Mouse (Mus musculus) embryonic facial prominence, embryonic 11.5 days (tissue): ENCODE results near the gene Ces2a. TPM values are rescaled to one million over a fixed set of nuclear protein-coding genes. Genes with fewer than 3 reads are reported as not detected.

Experiments
- ATAC-seq: fragments of 200-750 bp; cut with Nextera tagmentation; replicated peaks from 2 replicates; pipeline ENCODE4 v1.8.0; 2017; ENCODE audit warnings: low read depth; ENCODE audit not compliant: insufficient number of reproducible peaks, low FRiP score, low TSS enrichment
- DNase-seq: peaks from one replicate; pipeline ENCODE4 v3.0.0-alpha.2; 2015; ENCODE audit warnings: low spot score
- H3K27ac ChIP-seq: fragments of 300-500 bp; sonication (generic); replicated peaks from 2 replicates; pipeline ENCODE4 v1.5.1; 2014; ENCODE audit warnings: mild to moderate bottlenecking, low read depth, low read length, control low read depth
- H3K27me3 ChIP-seq: fragments of 300-500 bp; sonication (generic); 2 replicates; pipeline ENCODE4 v1.6.1; 2014; ENCODE audit warnings: mild to moderate bottlenecking, low read length, moderate library complexity, mixed read lengths; ENCODE audit not compliant: control insufficient read depth, insufficient read depth
- H3K36me3 ChIP-seq: fragments of 300-500 bp; sonication (generic); replicated peaks from 2 replicates; pipeline ENCODE4 v1.6.1; 2014; ENCODE audit warnings: low read depth, mild to moderate bottlenecking, low read length, moderate library complexity, mixed read lengths; ENCODE audit not compliant: control insufficient read depth, insufficient read depth
- H3K4me1 ChIP-seq: fragments of 300-500 bp; sonication (generic); 2 replicates; pipeline ENCODE4 v1.6.1; 2014; ENCODE audit warnings: low read length, mixed read lengths; ENCODE audit not compliant: control insufficient read depth, insufficient read depth
- H3K4me2 ChIP-seq: fragments of 300-500 bp; sonication (generic); 2 replicates; pipeline ENCODE4 v1.6.1; 2014; ENCODE audit warnings: low read depth, mild to moderate bottlenecking, control low read depth, low read length, moderate library complexity
- H3K4me3 ChIP-seq: fragments of 300-500 bp; sonication (generic); 2 replicates; pipeline ENCODE4 v1.5.1; 2014; ENCODE audit warnings: low read depth, low read length, control low read depth
- H3K9ac ChIP-seq: fragments of 300-500 bp; sonication (generic); replicated peaks from 2 replicates; pipeline ENCODE4 v1.6.1; 2014; ENCODE audit warnings: mild to moderate bottlenecking, control low read depth, low read length
- H3K9me3 ChIP-seq: fragments of 300-500 bp; sonication (generic); replicated peaks from 2 replicates; pipeline ENCODE4 v1.6.1; 2016; ENCODE audit warnings: mild to moderate bottlenecking, low read length, inconsistent platforms, mixed read lengths; ENCODE audit not compliant: control insufficient read depth
- WGBS: fragments of 180-500 bp; shearing (Covaris S2); extraction: QIAGEN DNeasy Blood & Tissue Kit; methylation state at CpG from one replicate; pipeline ENCODE4 v1.1.7; 2014; 5-methylcytosine and 5-hydroxymethylcytosine counted together
- polyA plus RNA-seq: library from polyadenylated mRNA; unstranded; fragments of >200 nt; fragmentation: Nextera tagmentation; extraction: Ambion mirVana; gene quantifications from 2 replicates; pipeline ENCODE4 v1.2.1, GENCODE M21; 2014

Gene Ces2a
- polyA plus RNA-seq, 1 experiment from 2014 or later = not detected

DNA sequence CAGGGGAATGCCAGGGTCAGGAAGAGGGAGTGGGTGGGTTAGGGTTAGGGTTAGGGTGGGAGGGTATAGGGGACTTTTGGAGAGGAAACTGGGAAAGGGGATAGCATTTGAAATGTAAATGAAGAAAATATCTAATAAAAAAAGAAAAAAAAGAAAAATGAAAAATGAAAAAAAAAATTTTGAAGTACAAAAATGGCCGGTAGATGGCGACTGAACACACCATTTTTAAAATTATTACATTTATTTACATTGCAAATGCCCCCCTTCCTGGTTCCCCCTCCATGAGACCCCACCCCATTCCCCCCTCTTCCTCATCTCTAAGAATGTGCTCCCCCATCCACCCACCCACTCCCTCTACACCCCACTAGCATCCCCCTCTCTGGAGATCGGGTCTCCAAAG is 9.6 kb downstream of the Ces2a start:
- H3K9me3 ChIP-seq = no peaks in the 10 kb centered on the region
- no peaks in the 10 kb centered on the region for H3K27me3 ChIP-seq
- no peak overlapping the region for H3K4me3 ChIP-seq
- H3K9ac ChIP-seq = no peak overlapping the region
- ATAC-seq = no peak
- 77% methylated on average over 3 of the region's 3 CpGs for WGBS
- no peak overlapping the region for H3K27ac ChIP-seq
- H3K36me3 ChIP-seq = no peaks in the 10 kb centered on the region
- H3K4me2 ChIP-seq = no peak overlapping the region
- no peaks in the 10 kb centered on the region for H3K4me1 ChIP-seq
- no peak for DNase-seq

- H3K9me3 ChIP-seq = no peaks in the 10 kb centered on the region
- H3K36me3 ChIP-seq = no peaks in the 10 kb centered on the region
- no peaks in the 10 kb centered on the region for H3K27me3 ChIP-seq
- no peak overlapping the region for H3K9ac ChIP-seq
- no peak overlapping the region for H3K27ac ChIP-seq
- no peak for DNase-seq
- H3K4me1 ChIP-seq = no peaks in the 10 kb centered on the region
- WGBS = 82% methylated on average over 1 of the region's 1 CpGs
- ATAC-seq = no peak
- H3K4me2 ChIP-seq = no peak overlapping the region
- no peak overlapping the region for H3K4me3 ChIP-seq
These were observed 19.0 kb downstream of the Ces2a start for GRCm38 (mm10) chr8:104752818-104753217.

- Histone ChIP-seq H3K27me3 (no peaks in the 10 kb centered on the region), H3K9me3 (no peaks in the 10 kb centered on the region), H3K9ac (no peak overlapping the region), H3K4me3 (no peak overlapping the region), H3K27ac (no peak overlapping the region), H3K4me2 (no peak overlapping the region), H3K36me3 (no peaks in the 10 kb centered on the region), H3K4me1 (no peaks in the 10 kb centered on the region)
- no peak for ATAC-seq
- no peak for DNase-seq
- 38% methylated on average over 1 of the region's 1 CpGs for WGBS
These were observed 23.8 kb downstream of the Ces2a start for GRCm38 (mm10) chr8:104757621-104758020.

DNA sequence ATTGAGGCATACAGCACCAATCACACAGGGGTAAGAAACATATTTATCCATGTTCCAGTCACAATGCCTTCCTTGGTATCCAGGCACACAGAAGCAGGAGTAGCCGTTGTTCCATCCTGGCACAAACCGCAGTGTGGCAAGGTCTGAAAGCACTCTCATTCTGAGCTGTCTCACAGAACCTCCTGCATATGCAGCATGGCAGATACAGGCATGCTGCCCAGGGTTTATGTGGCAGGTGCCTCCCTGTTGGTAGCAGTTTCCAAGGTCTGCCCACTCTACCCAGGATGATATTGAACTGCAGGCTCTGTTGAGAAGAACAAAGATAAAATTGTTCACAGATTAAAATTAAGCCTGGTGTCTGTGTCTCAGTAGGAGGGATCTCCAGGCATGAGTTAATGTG is 24.4 kb downstream of the Ces2a start:
- no peaks in the 10 kb centered on the region for H3K27me3 ChIP-seq
- no peak overlapping the region for H3K4me3 ChIP-seq
- H3K4me1 ChIP-seq = no peaks in the 10 kb centered on the region
- H3K4me2 ChIP-seq = no peak overlapping the region
- 94% methylated on average over 2 of the region's 2 CpGs for WGBS
- ATAC-seq = no peak
- H3K36me3 ChIP-seq = no peaks in the 10 kb centered on the region
- no peak for DNase-seq
- no peak overlapping the region for H3K9ac ChIP-seq
- no peak overlapping the region for H3K27ac ChIP-seq
- no peaks in the 10 kb centered on the region for H3K9me3 ChIP-seq

GRCm38 (mm10) chr8:104761126-104761525 is 27.3 kb downstream of the Ces2a start:
- Histone ChIP-seq H3K9ac (no peak overlapping the region), H3K4me3 (no peak overlapping the region), H3K27me3 (no peaks in the 10 kb centered on the region), H3K4me1 (no peaks in the 10 kb centered on the region), H3K4me2 (no peak overlapping the region), H3K9me3 (no peaks in the 10 kb centered on the region), H3K27ac (no peak overlapping the region), H3K36me3 (no peaks in the 10 kb centered on the region)
- DNase-seq (no peak), ATAC-seq (no peak)
- WGBS = 79% methylated on average over 4 of the region's 4 CpGs

GRCm38 (mm10) chr8:104766485-104766884 is 32.7 kb downstream of the Ces2a start:
- Histone ChIP-seq H3K4me2 (no peak overlapping the region), H3K4me3 (no peak overlapping the region), H3K27ac (no peak overlapping the region), H3K4me1 (no peaks in the 10 kb centered on the region), H3K9me3 (no peaks in the 10 kb centered on the region), H3K27me3 (no peaks in the 10 kb centered on the region), H3K9ac (no peak overlapping the region), H3K36me3 (no peaks in the 10 kb centered on the region)
- no peak for ATAC-seq
- WGBS = 75% methylated on average over 4 of the region's 4 CpGs
- no peak for DNase-seq

- no peaks in the 10 kb centered on the region for H3K27me3 ChIP-seq
- H3K4me1 ChIP-seq = no peaks in the 10 kb centered on the region
- no peaks in the 10 kb centered on the region for H3K9me3 ChIP-seq
- H3K9ac ChIP-seq = no peak overlapping the region
- H3K27ac ChIP-seq = no peak overlapping the region
- 90% methylated on average over 3 of the region's 3 CpGs for WGBS
- no peak overlapping the region for H3K4me3 ChIP-seq
- H3K4me2 ChIP-seq = no peak overlapping the region
- H3K36me3 ChIP-seq = no peaks in the 10 kb centered on the region
- DNase-seq = no peak
- no peak for ATAC-seq
These were observed 36.6 kb downstream of the Ces2a start for GRCm38 (mm10) chr8:104770365-104770764.

- DNase-seq (no peak), ATAC-seq (no peak)
- Histone ChIP-seq H3K27ac (no peak overlapping the region), H3K4me2 (no peak overlapping the region), H3K36me3 (no peaks in the 10 kb centered on the region), H3K9me3 (no peaks in the 10 kb centered on the region), H3K4me3 (no peak overlapping the region), H3K9ac (no peak overlapping the region), H3K4me1 (no peaks in the 10 kb centered on the region), H3K27me3 (no peaks in the 10 kb centered on the region)
- 64% methylated on average over 1 of the region's 1 CpGs for WGBS
These were observed 53.2 kb downstream of the Ces2a start for GRCm38 (mm10) chr8:104787049-104787448.
